Mouse (Mus musculus) frontal cortex, postnatal 10 days (tissue): ENCODE results near the gene Ubl4b.

Source experiments
- DNase-seq, 2 experiments: peaks; one replicate each; pipeline ENCODE4 v3.0.0; 2022; ENCODE audit warnings: low spot score in 2 of 2, mixed read lengths in 1 of 2

The Ubl4b gene

GRCm38 (mm10) chr3:107524547-107524946 is 30.3 kb downstream of the Ubl4b start:
- no peak for DNase-seq

GRCm38 (mm10) chr3:107520931-107521330 is 33.9 kb downstream of the Ubl4b start:
- DNase-seq, result no peak

- peak; percentile 66 to 81 for DNase-seq
Measured at GRCm38 (mm10) chr3:107517631-107518108, 37.2 kb downstream of the Ubl4b start, which contains the start of gene Slc6a17. Slc6a17 (minus strand) TSS chr3:107518018.

GRCm38 (mm10) chr3:107516776-107517630 is 37.9 kb downstream of the Ubl4b start:
- DNase-seq, result no peak

GRCm38 (mm10) chr3:107515989-107516388 is 38.9 kb downstream of the Ubl4b start:
- DNase-seq, result no peak

- DNase-seq, result no peak
Measured at GRCm38 (mm10) chr3:107511416-107511815, 43.5 kb downstream of the Ubl4b start.

GRCm38 (mm10) chr3:107508696-107509095 is 46.2 kb downstream of the Ubl4b start:
- no peak for DNase-seq

GRCm38 (mm10) chr3:107507966-107508365 is 46.9 kb downstream of the Ubl4b start:
- DNase-seq, result no peak

GRCm38 (mm10) chr3:107506531-107506930 is 48.3 kb downstream of the Ubl4b start:
- no peak for DNase-seq

GRCm38 (mm10) chr3:107505464-107506367 is 49.2 kb downstream of the Ubl4b start:
- DNase-seq, result no peak

GRCm38 (mm10) chr3:107504542-107504941 is 50.3 kb downstream of the Ubl4b start:
- no peak for DNase-seq

- no peak for DNase-seq
Measured at GRCm38 (mm10) chr3:107503716-107504115, 51.2 kb downstream of the Ubl4b start.
